Mouse (Mus musculus) left cerebral cortex, adult 8-10 months (tissue): ENCODE measurements around the gene Osm. TPM values are rescaled to one million over a fixed set of nuclear protein-coding genes. Genes with fewer than 3 reads are reported as not detected.

Experiments
- DNase-seq, 2 experiments: peaks; one replicate each; pipeline ENCODE4 v3.0.0; 2022; ENCODE audit warnings: low spot score in 2 of 2
- total RNA-seq, 4 experiments: library from RNA; stranded (reverse); gene quantifications; 2 replicates each; pipeline ENCODE4 v1.2.4; 2022

Osm gene
- total RNA-seq, 4 experiments from 2014 or later = 0.53 to 0.55 TPM; not detected in 2

- DNase-seq = no peak
Measured at GRCm38 (mm10) chr11:4238167-4238566, 1.9 kb downstream of the Osm start.

- DNase-seq = no peak
Measured at GRCm38 (mm10) chr11:4239691-4240090, 3.5 kb downstream of the Osm start.

GRCm38 (mm10) chr11:4240151-4240550, 3.9 kb downstream of the Osm start:
- no peak for DNase-seq

GRCm38 (mm10) chr11:4241180-4241579, 5.0 kb downstream of the Osm start:
- DNase-seq = no peak

GRCm38 (mm10) chr11:4246126-4246525, 9.9 kb downstream of the Osm start:
- no peak for DNase-seq

GRCm38 (mm10) chr11:4246623-4247022, 10.4 kb downstream of the Osm start:
- no peak for DNase-seq

GRCm38 (mm10) chr11:4247201-4247959, 11.2 kb downstream of the Osm start:
- no peak for DNase-seq

GRCm38 (mm10) chr11:4249151-4249550, 12.9 kb downstream of the Osm start:
- no peak for DNase-seq

- DNase-seq = no peak
Measured at GRCm38 (mm10) chr11:4250290-4250689, 14.1 kb downstream of the Osm start.

- no peak for DNase-seq
Measured at GRCm38 (mm10) chr11:4251376-4251775, 15.2 kb downstream of the Osm start.

- no peak for DNase-seq
Measured at GRCm38 (mm10) chr11:4252886-4253285, 16.7 kb downstream of the Osm start.

- no peak for DNase-seq
Measured at GRCm38 (mm10) chr11:4256846-4257607, 20.8 kb downstream of the Osm start, which contains the start of gene Lif. Lif (plus strand) TSS chr11:4257557.

- no peak for DNase-seq
Measured at GRCm38 (mm10) chr11:4257756-4258155, 21.5 kb downstream of the Osm start.

- DNase-seq = peak; percentile 41 to 84
Measured at GRCm38 (mm10) chr11:4258657-4259082, 22.4 kb downstream of the Osm start.

- no peak for DNase-seq
Measured at GRCm38 (mm10) chr11:4260463-4261187, 24.4 kb downstream of the Osm start.

- DNase-seq = no peak
Measured at GRCm38 (mm10) chr11:4261188-4261494, 24.9 kb downstream of the Osm start.

- no peak for DNase-seq
Measured at GRCm38 (mm10) chr11:4261969-4262368, 25.7 kb downstream of the Osm start.

GRCm38 (mm10) chr11:4262847-4263246, 26.6 kb downstream of the Osm start:
- DNase-seq = no peak

GRCm38 (mm10) chr11:4263296-4263695, 27.1 kb downstream of the Osm start:
- DNase-seq = no peak

- DNase-seq = no peak
Measured at GRCm38 (mm10) chr11:4264066-4264465, 27.8 kb downstream of the Osm start.

GRCm38 (mm10) chr11:4266271-4267201, 30.3 kb downstream of the Osm start:
- no peak for DNase-seq
